Mouse (Mus musculus) ES-E14 (cell line): Measurements from ENCODE around the gene Tbc1d10c. TPM values are rescaled to one million over a fixed set of nuclear protein-coding genes. Genes with fewer than 3 reads are reported as not detected.

Experiments
- DNase-seq: peaks from one replicate; pipeline ENCODE4 v3.0.0-alpha.2; 2013; ENCODE audit warnings: low read depth, low spot score
- H3K27ac ChIP-seq: 2 replicates; pipeline ENCODE4 v1.5.1; 2012; ENCODE audit warnings: low read depth, mild to moderate bottlenecking, low read length, moderate library complexity, mixed read lengths; ENCODE audit not compliant: poor library complexity, insufficient read depth, severe bottlenecking
- H3K36me3 ChIP-seq: 2 replicates; pipeline ENCODE4 v1.6.1; 2012; ENCODE audit warnings: mild to moderate bottlenecking, low read length, moderate library complexity, mixed read lengths; ENCODE audit not compliant: control insufficient read depth, poor library complexity, insufficient read depth, severe bottlenecking
- H3K4me1 ChIP-seq, 2 experiments: fragments of 150-350 bp in 1 of 2; sonication (generic) in 1 of 2; 2 replicates each; pipeline ENCODE4 v1.6.1; 2012; ENCODE audit warnings: low read length in 2 of 2, mild to moderate bottlenecking in 1 of 2, mixed read lengths in 1 of 2; ENCODE audit not compliant: control insufficient read depth in 2 of 2, insufficient read depth in 2 of 2, poor library complexity in 1 of 2
- H3K4me3 ChIP-seq, 2 experiments: fragments of 150-350 bp in 1 of 2; sonication (generic) in 1 of 2; 2 replicates each; pipeline ENCODE4 v1.5.1; 2012; ENCODE audit warnings: low read length in 2 of 2, low read depth in 1 of 2, mild to moderate bottlenecking in 1 of 2, mixed read lengths in 1 of 2; ENCODE audit not compliant: insufficient read depth in 1 of 2, poor library complexity in 1 of 2, severe bottlenecking in 1 of 2
- H3K9ac ChIP-seq: 2 replicates; pipeline ENCODE4 v1.6.1; 2012; ENCODE audit warnings: low read depth, mild to moderate bottlenecking, low read length, mixed read lengths; ENCODE audit not compliant: poor library complexity, insufficient read depth, severe bottlenecking
- H3K9me3 ChIP-seq: fragments of 150-350 bp; sonication (generic); 2 replicates; pipeline ENCODE4 v1.6.1; 2012; ENCODE audit warnings: low read depth, mild to moderate bottlenecking, low read length; ENCODE audit not compliant: control insufficient read depth, insufficient read depth
- CHD2 ChIP-seq: IDR thresholded peaks from 2 replicates; pipeline ENCODE4 v1.6.1; 2014; ENCODE audit warnings: mild to moderate bottlenecking, low read depth, low read length, inconsistent platforms
- HCFC1 ChIP-seq: IDR thresholded peaks from 2 replicates; pipeline ENCODE4 v1.6.1; 2012; ENCODE audit warnings: low read length, inconsistent platforms, borderline replicate concordance; ENCODE audit not compliant: insufficient read depth
- MAFK ChIP-seq: IDR thresholded peaks from 2 replicates; pipeline ENCODE4 v1.6.1; 2014; ENCODE audit warnings: mild to moderate bottlenecking, low read depth, low read length, inconsistent platforms; ENCODE audit not compliant: insufficient read depth
- ZC3H11A ChIP-seq: IDR thresholded peaks from 2 replicates; pipeline ENCODE4 v1.6.1; 2012; ENCODE audit warnings: low read depth, mild to moderate bottlenecking, inconsistent platforms, low read length, borderline replicate concordance
- ZNF384 ChIP-seq: IDR thresholded peaks from 2 replicates; pipeline ENCODE4 v1.6.1; 2012; ENCODE audit warnings: low read depth, low read length, inconsistent platforms
- in situ Hi-C, 2 experiments: fragments of 600-800 bp; cut with MboI; formaldehyde crosslinking; loops; one replicate each; pipeline ENCODE4 v1.15.1; 2025; ENCODE audit warnings: low sequenced_read_pairs in 2 of 2, inconsistent platforms in 1 of 2; ENCODE audit not compliant: unreplicated experiment in 2 of 2
- total RNA-seq: library from RNA; depleted of rRNA; stranded (reverse); fragments of 300-350 nt; gene quantifications from 2 replicates; pipeline ENCODE4 v1.2.3, GENCODE M21; 2012

Tbc1d10c gene
- total RNA-seq, 1 experiment = 2.9 TPM

GRCm38 (mm10) chr19:4191528-4192250, 605 bp upstream of the Tbc1d10c start, which contains the start of gene Ppp1ca:
Gene Ppp1ca, plus strand, starts transcription at chr19:4192065.
- H3K36me3 ChIP-seq = peaks cover 36% of the 10 kb centered on the region
- H3K9me3 ChIP-seq = no peaks in the 10 kb centered on the region
- H3K27ac ChIP-seq = peak within 1 kb of the TSS; percentile 83
- H3K4me1 ChIP-seq = peaks cover 2 to 17% of the 10 kb centered on the region in 2 experiments; a peak in 3 of 4 replicates
- DNase-seq = peak; percentile 94
- TF ChIP-seq CHD2 (no peak), HCFC1 (no peak), MAFK (no peak)
- peak within 1 kb of the TSS; percentile 93 to 97 for H3K4me3 ChIP-seq
- H3K9ac ChIP-seq = peak within 1 kb of the TSS; percentile 97
- in situ Hi-C loops = no loop called here

GRCm38 (mm10) chr19:4189051-4189620, 1.9 kb downstream of the Tbc1d10c start:
- in situ Hi-C loops = no loop called here

GRCm38 (mm10) chr19:4187303-4187702, 3.8 kb downstream of the Tbc1d10c start:
- TF ChIP-seq HCFC1 (no peak), MAFK (no peak), CHD2 (no peak), ZNF384 (no peak), ZC3H11A (no peak)
- Histone ChIP-seq H3K4me3 (no peak overlapping the region), H3K9ac (no peak overlapping the region), H3K27ac (no peak overlapping the region), H3K4me1 (peaks cover 4 to 19% of the 10 kb centered on the region in 2 experiments; a peak in 3 of 4 replicates), H3K9me3 (no peaks in the 10 kb centered on the region), H3K36me3 (no peaks in the 10 kb centered on the region)
- no peak for DNase-seq
- in situ Hi-C loops = no loop called here

More at GRCm38 (mm10) chr19:4189051-4189620, 1.9 kb downstream of the Tbc1d10c start:
- H3K36me3 ChIP-seq = peaks cover 10% of the 10 kb centered on the region
- H3K4me1 ChIP-seq = peaks cover 6 to 25% of the 10 kb centered on the region in 2 experiments; a peak in 3 of 4 replicates
- DNase-seq = no peak
- H3K9me3 ChIP-seq = no peaks in the 10 kb centered on the region
- H3K9ac ChIP-seq = no peak overlapping the region
- no peak overlapping the region for H3K4me3 ChIP-seq
- no peak overlapping the region for H3K27ac ChIP-seq
- TF ChIP-seq ZC3H11A = no peak
- no peak for TF ChIP-seq ZNF384
- TF ChIP-seq HCFC1 = no peak
- no peak for TF ChIP-seq MAFK
- TF ChIP-seq CHD2 = no peak

GRCm38 (mm10) chr19:4184976-4185975, 5.8 kb downstream of the Tbc1d10c start:
- TF ChIP-seq MAFK (no peak), ZNF384 (no peak), CHD2 (no peak), ZC3H11A (no peak), HCFC1 (no peak)
- no peaks in the 10 kb centered on the region for H3K9me3 ChIP-seq
- H3K36me3 ChIP-seq = no peaks in the 10 kb centered on the region
- in situ Hi-C loops = no loop called here
- no peak overlapping the region; a peak in 1 of 4 replicates for H3K4me3 ChIP-seq
- DNase-seq = no peak
- peaks cover 4 to 17% of the 10 kb centered on the region in 2 experiments; a peak in 3 of 4 replicates for H3K4me1 ChIP-seq
- H3K9ac ChIP-seq = 0 out of 2 replicates have a peak overlapping the region, but pooled peaks have one; percentile 6
- peak overlapping the region; percentile 24; the same call in 1 of the 2 replicates for H3K27ac ChIP-seq
